Mouse (Mus musculus) lung, postnatal 0 days (tissue): ENCODE measurements around the gene Prkca.

Experiments
- CTCF ChIP-seq: IDR thresholded peaks from 2 replicates; pipeline ENCODE4 v1.5.1; 2016; ENCODE audit warnings: antibody characterized with exemption, mild to moderate bottlenecking
- EP300 ChIP-seq: IDR thresholded peaks from 2 replicates; pipeline ENCODE4 v1.6.1; 2016; ENCODE audit warnings: antibody characterized with exemption, mild to moderate bottlenecking, control low read depth

GRCm38 (mm10) chr11:107929712-107930111, 414.0 kb downstream of the Prkca start:
- TF ChIP-seq CTCF (no peak), EP300 (no peak)
